Mouse (Mus musculus): ENCODE data around the gene Bcs1l.

GRCm38 (mm10) chr1:74601267-74601962 lies 13.3 kb downstream of the Bcs1l start, which contains the start of the genes Rnf25 and Stk36:
- no peak for TF ChIP-seq CTCF (conservative IDR thresholded peaks at IDR 0.05; ENCODE audit: low read length)
- no peak for TF ChIP-seq NANOG (IDR thresholded peaks at IDR 0.05; ENCODE audit: borderline replicate concordance, low read length)

Measured in E14TG2a.4 (cell line).